ENCODE assay signal across 17 mouse cellular contexts in genomic region chr5:34274268-34274667, GRCm38 (mm10). TPM values are rescaled to one million over a fixed set of nuclear protein-coding genes. Genes with fewer than 3 reads are reported as not detected.
DNase-seq lines count a peak whose midpoint lies in the region; TF ChIP-seq lines count a peak whose summit lies in the region.
"Had no signal": no experiment of that assay in that cellular context is flagged by ENCODE, and none has a peak within 500 bp of the region (broad histone marks: within the 10 kb centered on the region; RNA-seq: fewer than 3 reads in every experiment).

No protein-coding gene starts in this region.

- H3K27ac ChIP-seq in layer of hippocampus, adult 2 months: peak overlapping the region; percentile 44
- H3K27ac ChIP-seq: forebrain, embryonic 15.5 days; heart, embryonic 10.5 days; liver, embryonic 14.5 days; neural tube, embryonic 15.5 days had no signal

- no peak for DNase-seq in layer of hippocampus, adult 2 months (ENCODE audit: low spot score in 2 of 2)
- no peak for DNase-seq in layer of hippocampus, adult 11-12 months (ENCODE audit: low spot score)
- DNase-seq in cerebellum, adult 11 months: peak; percentile 75
- DNase-seq in cerebellum, postnatal 14 days: peak; percentile 82 to 91
- DNase-seq in right cerebral cortex, postnatal 25 days: peak; percentile 47
- DNase-seq in lung, postnatal 14 days: no peak
- no peak for DNase-seq in neural tube, embryonic 10.5 days (ENCODE audit: extremely low spot score, low spot score)
- DNase-seq: adrenal gland, postnatal 10 days; gastrocnemius, postnatal 25 days; lung, postnatal 10 days; retina, postnatal 1 day had no signal

- no peak for TF ChIP-seq CTCF in layer of hippocampus, adult 2 months (conservative IDR thresholded peaks at IDR 0.05)

- H3K4me3 ChIP-seq in layer of hippocampus, adult 2 months: no peak overlapping the region
- H3K4me3 ChIP-seq: forebrain, embryonic 15.5 days; heart, embryonic 10.5 days; neural tube, embryonic 15.5 days had no signal

RNA-seq across cellular contexts. Expression of gene Zfyve28, which starts 14.0 kb away (rescaled TPM):
- total RNA-seq in layer of hippocampus, adult 2 months (2021): 10 to 100 TPM; 35.0 to 35.8 TPM
- total RNA-seq: megakaryocyte-erythroid progenitor cell, adult 5-6 weeks had no signal

RNA-seq across cellular contexts. Expression of gene Cfap99, which starts 14.1 kb away (rescaled TPM):
- total RNA-seq in layer of hippocampus, adult 2 months (2021): under 1 TPM; 0.22 to 0.56 TPM
- total RNA-seq: adrenal gland, postnatal 10 days; gastrocnemius, postnatal 25 days; heart, postnatal 25 days; megakaryocyte-erythroid progenitor cell, adult 5-6 weeks had no signal

Comparison
In these comparisons a context has a peak if more than half of its experiments do, and no peak if none do; other contexts are left out.
1. DNase-seq: peak in cerebellum, adult 11 months (single experiment), cerebellum, postnatal 14 days (2 of 2) and right cerebral cortex, postnatal 25 days (single experiment); none in layer of hippocampus, adult 2 months (0 of 2), layer of hippocampus, adult 11-12 months (single experiment), lung, postnatal 14 days (single experiment) and neural tube, embryonic 10.5 days (single experiment).